Mouse (Mus musculus): Measurements from ENCODE around the gene Taf1b.

DNA sequence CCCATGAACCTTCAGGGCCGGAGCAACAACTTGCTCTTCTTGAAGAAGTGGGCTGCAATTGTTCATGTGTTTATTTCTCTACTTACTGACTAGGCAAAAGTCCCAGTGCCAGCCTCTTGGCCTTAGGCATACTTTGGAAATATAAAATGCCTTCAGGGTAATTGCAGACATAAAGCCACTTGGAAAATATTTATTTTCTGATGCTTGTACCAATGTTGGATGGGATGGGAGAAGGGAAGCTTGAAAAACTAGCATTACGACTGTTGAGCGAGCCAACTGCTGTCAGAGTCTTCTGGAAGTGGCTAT lies 75.1 kb downstream of the Taf1b start:
- no peak for TF ChIP-seq CTCF (IDR thresholded peaks at IDR 0.05; ENCODE audit: extremely low read depth, insufficient read depth, insufficient read length, insufficient replicate concordance)
- TF ChIP-seq POLR2A (IDR thresholded peaks at IDR 0.05; ENCODE audit: low read depth, low read length) = no peak

All from spleen, adult 2 months (tissue).